Mouse (Mus musculus): ENCODE measurements around the gene Spata32. TPM values are rescaled to one million over a fixed set of nuclear protein-coding genes. Genes with fewer than 3 reads are reported as not detected.

Spata32 gene
- polyA plus RNA-seq, 1 experiment, result not detected

DNA sequence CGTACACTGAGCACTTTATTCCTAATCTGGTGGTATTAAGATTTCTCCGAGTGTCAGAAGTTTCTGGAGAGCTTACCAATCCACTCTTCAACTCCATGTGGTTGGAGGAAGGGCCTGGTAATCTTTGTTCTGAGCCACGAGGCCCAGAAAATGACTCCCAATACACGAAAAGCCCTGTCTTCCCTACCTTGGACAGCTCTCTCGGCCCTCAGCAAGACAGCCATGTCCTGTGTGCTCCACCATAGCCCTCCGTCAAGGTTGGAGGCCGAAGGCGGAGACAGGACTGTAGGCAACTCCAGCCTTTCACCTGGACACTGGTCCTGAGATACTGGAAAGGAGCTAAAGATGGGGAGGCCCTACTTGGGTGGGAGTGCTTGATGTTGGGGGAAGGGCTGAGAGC, 7.9 kb downstream of the Spata32 start:
- Histone ChIP-seq H3K9me3 (replicated peaks; ENCODE audit: control insufficient read depth, insufficient read depth, low read length, poor library complexity, severe bottlenecking) (no peaks in the 10 kb centered on the region; the same call in 1 of the 2 replicates), H3K9ac (ENCODE audit: low read depth, poor library complexity, severe bottlenecking) (no peak overlapping the region), H3K4me3 (ENCODE audit: low read depth, low read length) (no peak overlapping the region), H3K27ac (ENCODE audit: insufficient read depth, low read length) (no peak overlapping the region), H3K4me1 (ENCODE audit: control insufficient read depth, insufficient read depth, low read length) (no peaks in the 10 kb centered on the region), H3K36me3 (ENCODE audit: control insufficient read depth, insufficient read depth, low read length, poor library complexity, severe bottlenecking) (no peaks in the 10 kb centered on the region), H3K27me3 (ENCODE audit: control insufficient read depth, insufficient read depth, low read length, poor library complexity, severe bottlenecking) (no peaks in the 10 kb centered on the region)
- TF ChIP-seq EP300 (IDR thresholded peaks at IDR 0.05; ENCODE audit: insufficient read depth, low read depth, low read length), result no peak

DNA sequence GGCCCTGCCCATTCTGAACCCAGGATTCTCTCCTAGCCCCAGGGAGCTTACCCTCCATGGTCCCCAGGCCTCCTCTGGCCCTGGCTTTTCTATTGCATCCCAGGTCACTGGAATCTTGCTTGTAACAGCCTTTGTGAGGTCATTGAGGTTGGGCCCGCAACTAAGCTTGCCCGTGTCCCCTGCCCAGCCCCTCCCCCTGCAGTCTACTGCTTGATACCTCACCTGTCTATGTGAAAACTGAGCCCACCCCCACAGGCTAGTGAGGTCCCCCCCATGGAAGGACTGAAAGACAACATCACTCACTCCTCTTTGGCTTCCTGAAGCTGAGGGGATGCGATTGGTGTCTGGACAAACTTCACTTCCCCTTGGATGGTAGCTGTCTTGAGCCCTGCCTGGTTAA, 9.8 kb downstream of the Spata32 start, which contains the start of gene 1700023F06Rik:
Gene 1700023F06Rik (minus strand): TSS at position 101 of the 400 bp plus-strand sequence.
- no peaks in the 10 kb centered on the region for H3K27me3 ChIP-seq (ENCODE audit: control insufficient read depth, insufficient read depth, low read length, poor library complexity, severe bottlenecking)
- TF ChIP-seq POLR2A (IDR thresholded peaks at IDR 0.05; ENCODE audit: insufficient read depth, low read length) (no peak), EP300 (IDR thresholded peaks at IDR 0.05; ENCODE audit: insufficient read depth, low read depth, low read length) (no peak), CTCF (IDR thresholded peaks at IDR 0.05; ENCODE audit: low read depth, low read length) (no peak)
- no peaks in the 10 kb centered on the region for H3K36me3 ChIP-seq (ENCODE audit: control insufficient read depth, insufficient read depth, low read length, poor library complexity, severe bottlenecking)

DNA sequence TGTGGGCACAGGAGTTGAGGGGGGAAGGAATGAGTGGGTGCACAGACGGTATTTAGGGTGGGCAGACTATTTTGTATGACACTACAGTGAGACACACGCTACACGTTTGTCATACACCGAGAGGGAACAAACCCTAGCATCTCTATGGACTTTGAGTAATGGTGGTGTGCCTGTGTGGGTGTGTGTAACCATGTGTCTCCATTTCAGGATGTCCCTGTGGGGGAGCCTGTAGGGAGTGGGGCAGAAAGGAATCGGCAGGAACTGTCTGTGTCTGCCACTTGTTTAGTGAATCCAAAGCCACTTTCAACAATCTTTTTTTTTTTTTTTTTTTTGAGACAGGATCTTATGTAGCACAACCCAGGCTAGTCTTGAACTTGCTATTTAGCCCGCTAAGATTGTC, 12.0 kb downstream of the Spata32 start:
- Histone ChIP-seq H3K9me3 (replicated peaks; ENCODE audit: control insufficient read depth, insufficient read depth, low read length, poor library complexity, severe bottlenecking) (no peaks in the 10 kb centered on the region), H3K36me3 (ENCODE audit: control insufficient read depth, insufficient read depth, low read length, poor library complexity, severe bottlenecking) (no peaks in the 10 kb centered on the region), H3K27ac (ENCODE audit: insufficient read depth, low read length) (no peak overlapping the region), H3K27me3 (ENCODE audit: control insufficient read depth, insufficient read depth, low read length, poor library complexity, severe bottlenecking) (no peaks in the 10 kb centered on the region), H3K4me3 (ENCODE audit: low read depth, low read length) (no peak overlapping the region), H3K4me1 (ENCODE audit: control insufficient read depth, insufficient read depth, low read length) (no peaks in the 10 kb centered on the region), H3K9ac (ENCODE audit: low read depth, poor library complexity, severe bottlenecking) (no peak overlapping the region)
- TF ChIP-seq CTCF (IDR thresholded peaks at IDR 0.05; ENCODE audit: low read depth, low read length) (no peak), POLR2A (IDR thresholded peaks at IDR 0.05; ENCODE audit: insufficient read depth, low read length) (no peak), EP300 (IDR thresholded peaks at IDR 0.05; ENCODE audit: insufficient read depth, low read depth, low read length) (no peak)

More for the DNA sequence above, 9.8 kb downstream of the Spata32 start, which contains the start of gene 1700023F06Rik:
- H3K4me1 ChIP-seq (ENCODE audit: control insufficient read depth, insufficient read depth, low read length), result no peaks in the 10 kb centered on the region
- no peaks in the 10 kb centered on the region for H3K9me3 ChIP-seq (replicated peaks; ENCODE audit: control insufficient read depth, insufficient read depth, low read length, poor library complexity, severe bottlenecking)
- no peak within 1 kb of the TSS for H3K4me3 ChIP-seq (ENCODE audit: low read depth, low read length)
- no peak within 1 kb of the TSS for H3K27ac ChIP-seq (ENCODE audit: insufficient read depth, low read length)
- H3K9ac ChIP-seq (ENCODE audit: low read depth, poor library complexity, severe bottlenecking), result no peak within 1 kb of the TSS

DNA sequence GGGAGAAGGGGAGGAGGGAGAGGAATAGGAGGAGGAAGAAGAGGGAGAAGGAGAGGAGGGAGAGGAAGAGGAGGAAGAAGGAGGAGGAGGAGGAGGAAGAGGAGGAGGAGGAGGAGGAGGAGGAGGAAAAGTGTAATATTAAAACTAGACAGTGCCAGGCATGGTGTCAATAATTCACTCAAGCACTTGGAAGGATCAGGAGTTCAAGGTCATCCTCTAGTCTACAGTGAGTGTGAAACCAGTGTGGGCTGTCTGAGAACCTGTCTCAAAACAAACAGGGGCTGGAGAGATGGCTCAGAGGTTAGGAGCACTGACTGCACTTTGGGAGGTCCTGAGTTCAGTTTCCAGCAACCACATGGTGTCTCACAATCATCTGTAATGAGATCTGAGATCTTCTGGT, 15.9 kb downstream of the Spata32 start:
- H3K27me3 ChIP-seq (ENCODE audit: control insufficient read depth, insufficient read depth, low read length, poor library complexity, severe bottlenecking), result no peaks in the 10 kb centered on the region
- no peaks in the 10 kb centered on the region for H3K36me3 ChIP-seq (ENCODE audit: control insufficient read depth, insufficient read depth, low read length, poor library complexity, severe bottlenecking)
- H3K9me3 ChIP-seq (replicated peaks; ENCODE audit: control insufficient read depth, insufficient read depth, low read length, poor library complexity, severe bottlenecking), result no peaks in the 10 kb centered on the region
- H3K4me3 ChIP-seq (ENCODE audit: low read depth, low read length), result no peak overlapping the region
- H3K27ac ChIP-seq (ENCODE audit: insufficient read depth, low read length), result no peak overlapping the region
- no peaks in the 10 kb centered on the region for H3K4me1 ChIP-seq (ENCODE audit: control insufficient read depth, insufficient read depth, low read length)
- TF ChIP-seq EP300 (IDR thresholded peaks at IDR 0.05; ENCODE audit: insufficient read depth, low read depth, low read length), result no peak
- TF ChIP-seq POLR2A (IDR thresholded peaks at IDR 0.05; ENCODE audit: insufficient read depth, low read length), result no peak
- no peak for TF ChIP-seq CTCF (IDR thresholded peaks at IDR 0.05; ENCODE audit: low read depth, low read length)
- no peak overlapping the region for H3K9ac ChIP-seq (ENCODE audit: low read depth, poor library complexity, severe bottlenecking)

DNA sequence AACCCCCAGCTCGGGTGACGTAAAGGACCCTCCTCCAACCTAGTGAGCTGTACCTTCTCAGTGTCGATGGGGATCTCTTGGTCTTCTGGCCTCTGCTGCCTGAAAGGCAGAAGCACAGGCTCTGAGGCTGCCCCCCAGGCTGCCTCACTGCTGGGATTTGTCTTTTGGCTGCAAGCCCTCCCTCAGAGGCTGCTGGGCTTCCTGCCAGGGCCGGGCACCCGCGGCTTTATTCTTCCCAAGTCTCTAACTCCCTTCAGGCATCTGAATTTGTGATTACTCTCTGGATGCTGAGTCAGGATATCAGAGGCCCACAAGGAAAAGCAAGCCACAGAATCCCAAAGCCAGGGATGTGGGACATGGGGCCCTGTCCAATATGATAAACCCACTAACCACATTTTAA, 16.6 kb downstream of the Spata32 start:
- Histone ChIP-seq H3K4me3 (ENCODE audit: low read depth, low read length) (no peak overlapping the region), H3K27ac (ENCODE audit: insufficient read depth, low read length) (no peak overlapping the region), H3K4me1 (ENCODE audit: control insufficient read depth, insufficient read depth, low read length) (no peaks in the 10 kb centered on the region), H3K9me3 (replicated peaks; ENCODE audit: control insufficient read depth, insufficient read depth, low read length, poor library complexity, severe bottlenecking) (no peaks in the 10 kb centered on the region), H3K27me3 (ENCODE audit: control insufficient read depth, insufficient read depth, low read length, poor library complexity, severe bottlenecking) (no peaks in the 10 kb centered on the region), H3K9ac (ENCODE audit: low read depth, poor library complexity, severe bottlenecking) (no peak overlapping the region), H3K36me3 (ENCODE audit: control insufficient read depth, insufficient read depth, low read length, poor library complexity, severe bottlenecking) (no peaks in the 10 kb centered on the region)
- TF ChIP-seq POLR2A (IDR thresholded peaks at IDR 0.05; ENCODE audit: insufficient read depth, low read length), result no peak
- TF ChIP-seq CTCF (IDR thresholded peaks at IDR 0.05; ENCODE audit: low read depth, low read length), result no peak
- no peak for TF ChIP-seq EP300 (IDR thresholded peaks at IDR 0.05; ENCODE audit: insufficient read depth, low read depth, low read length)

DNA sequence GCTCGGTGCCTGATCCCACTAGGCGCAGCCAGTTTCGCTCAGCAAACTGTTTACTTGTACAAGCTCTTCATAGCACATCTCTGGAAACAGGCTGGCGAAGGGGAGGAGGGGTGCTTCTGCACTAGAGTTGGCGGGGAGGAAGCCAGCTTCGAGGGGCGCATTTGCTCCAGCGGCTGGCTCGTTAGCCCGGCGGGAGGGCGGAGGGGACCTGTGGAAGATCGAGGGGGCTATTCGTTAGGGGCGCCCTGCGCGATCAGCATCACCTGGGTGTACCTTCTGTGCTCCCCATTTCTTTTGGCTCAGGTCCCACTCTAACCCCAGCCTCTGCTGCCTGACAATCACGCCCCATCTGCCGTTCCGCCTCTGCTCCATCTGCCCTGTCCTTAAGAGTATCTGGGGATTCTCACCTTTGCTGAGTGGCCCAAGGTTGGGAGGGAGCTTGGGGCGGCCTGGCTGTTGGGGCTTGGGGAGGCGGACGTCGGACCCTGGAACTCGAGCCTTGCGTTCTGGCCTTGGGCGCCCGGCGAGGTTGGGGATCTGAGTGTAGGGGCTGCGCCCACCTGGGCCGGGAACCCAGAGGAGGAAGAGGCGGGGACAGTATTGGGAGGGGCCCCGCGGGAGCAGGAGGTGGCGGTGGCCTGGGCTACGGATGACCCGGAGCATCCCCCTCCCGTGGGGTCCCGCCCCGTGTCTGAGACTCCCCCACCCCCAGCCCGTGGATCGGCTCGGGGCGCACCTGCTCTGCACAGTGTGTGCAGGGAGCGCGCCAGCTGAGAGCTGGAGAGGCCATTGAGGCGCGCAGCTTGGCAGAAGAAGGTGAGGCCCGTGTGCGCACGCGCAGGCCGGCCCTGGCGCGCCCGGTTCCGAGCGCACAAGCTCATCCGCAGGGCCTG, 19.1 kb downstream of the Spata32 start:
- Histone ChIP-seq H3K27ac (ENCODE audit: insufficient read depth, low read length) (no peak overlapping the region), H3K27me3 (ENCODE audit: control insufficient read depth, insufficient read depth, low read length, poor library complexity, severe bottlenecking) (no peaks in the 10 kb centered on the region), H3K4me1 (ENCODE audit: control insufficient read depth, insufficient read depth, low read length) (no peaks in the 10 kb centered on the region), H3K4me3 (ENCODE audit: low read depth, low read length) (peak overlapping the region; percentile 88), H3K36me3 (ENCODE audit: control insufficient read depth, insufficient read depth, low read length, poor library complexity, severe bottlenecking) (no peaks in the 10 kb centered on the region), H3K9me3 (replicated peaks; ENCODE audit: control insufficient read depth, insufficient read depth, low read length, poor library complexity, severe bottlenecking) (no peaks in the 10 kb centered on the region), H3K9ac (ENCODE audit: low read depth, poor library complexity, severe bottlenecking) (peak overlapping the region; percentile 62)
- TF ChIP-seq EP300 (IDR thresholded peaks at IDR 0.05; ENCODE audit: insufficient read depth, low read depth, low read length), result no peak
- peak; percentile 37 for TF ChIP-seq POLR2A (IDR thresholded peaks at IDR 0.05; ENCODE audit: insufficient read depth, low read length)
